Mouse (Mus musculus) CH12.LX (cell line): ENCODE results near the gene Mgat2.
A peak's percentile ranks its signal among the peaks of the same experiment; 100 is the strongest.

ENCODE experiments used
- CTCF ChIP-seq, 2 experiments: IDR thresholded peaks in 1 of 2; conservative IDR thresholded peaks in 1 of 2; 2 replicates each; pipeline ENCODE4 v1.5.1; 2011 to 2012; ENCODE audit warnings: low read depth in 2 of 2, low read length in 2 of 2, improper control_type of control experiment in 1 of 2, inconsistent platforms in 1 of 2, mild to moderate bottlenecking in 1 of 2, moderate library complexity in 1 of 2
- E2F4 ChIP-seq: IDR thresholded peaks from 2 replicates; pipeline ENCODE4 v1.6.1; 2011; ENCODE audit warnings: low read depth, low read length, improper control_type of control experiment; ENCODE audit not compliant: insufficient replicate concordance
- EP300 ChIP-seq: IDR thresholded peaks from 2 replicates; pipeline ENCODE4 v1.6.1; 2011; ENCODE audit warnings: low read length, improper control_type of control experiment
- GABPA ChIP-seq: IDR thresholded peaks from 2 replicates; pipeline ENCODE4 v1.6.1; 2012; ENCODE audit warnings: low read depth, low read length, improper control_type of control experiment, inconsistent platforms; ENCODE audit not compliant: insufficient replicate concordance
- MAX ChIP-seq: IDR thresholded peaks from 2 replicates; pipeline ENCODE4 v1.6.1; 2011; ENCODE audit warnings: low read length, improper control_type of control experiment
- POLR2A ChIP-seq: IDR thresholded peaks from 2 replicates; pipeline ENCODE4 v1.6.1; 2011; ENCODE audit warnings: low read depth, mild to moderate bottlenecking, improper control_type of control experiment, low read length
- RAD21 ChIP-seq: IDR thresholded peaks from 2 replicates; pipeline ENCODE4 v1.6.1; 2011; ENCODE audit warnings: low read depth, mild to moderate bottlenecking, low read length, improper control_type of control experiment, moderate library complexity
- SMC3 ChIP-seq: IDR thresholded peaks from 2 replicates; pipeline ENCODE4 v1.6.1; 2011; ENCODE audit warnings: low read depth, low read length, improper control_type of control experiment
- USF2 ChIP-seq: conservative IDR thresholded peaks from 2 replicates; pipeline ENCODE4 v1.6.1; 2011; ENCODE audit warnings: low read depth, low read length, improper control_type of control experiment
- ZKSCAN1 ChIP-seq: IDR thresholded peaks from 2 replicates; pipeline ENCODE4 v1.6.1; 2012; ENCODE audit warnings: low read depth, inconsistent platforms, low read length, improper control_type of control experiment, borderline replicate concordance
- ZNF384 ChIP-seq: IDR thresholded peaks from 2 replicates; pipeline ENCODE4 v1.6.1; 2012; ENCODE audit warnings: low read depth, low read length, improper control_type of control experiment, inconsistent platforms

GRCm38 (mm10) chr12:69190522-69190921 lies 6.6 kb downstream of the Mgat2 start:
- TF ChIP-seq EP300, result no peak
- TF ChIP-seq USF2, result no peak
- TF ChIP-seq ZNF384, result peak; percentile 42; the same call in 1 of the 2 replicates
- TF ChIP-seq ZKSCAN1, result no peak
- no peak for TF ChIP-seq POLR2A
- no peak for TF ChIP-seq SMC3
- TF ChIP-seq RAD21, result peak; percentile 18; the same call in 1 of the 2 replicates
- peak in 1 of 2 experiments; percentile 54; a peak in 2 of 4 replicates for TF ChIP-seq CTCF (conservative IDR thresholded peaks at IDR 0.05 in 1 of 2, IDR thresholded peaks at IDR 0.05 in 1 of 2; ENCODE audit: low read depth in 2 of 2, low read length in 2 of 2)
- no peak for TF ChIP-seq GABPA
- TF ChIP-seq MAX, result no peak
- no peak for TF ChIP-seq E2F4
